8 mouse cellular contexts compared by ENCODE assay signal in the genomic region with DNA sequence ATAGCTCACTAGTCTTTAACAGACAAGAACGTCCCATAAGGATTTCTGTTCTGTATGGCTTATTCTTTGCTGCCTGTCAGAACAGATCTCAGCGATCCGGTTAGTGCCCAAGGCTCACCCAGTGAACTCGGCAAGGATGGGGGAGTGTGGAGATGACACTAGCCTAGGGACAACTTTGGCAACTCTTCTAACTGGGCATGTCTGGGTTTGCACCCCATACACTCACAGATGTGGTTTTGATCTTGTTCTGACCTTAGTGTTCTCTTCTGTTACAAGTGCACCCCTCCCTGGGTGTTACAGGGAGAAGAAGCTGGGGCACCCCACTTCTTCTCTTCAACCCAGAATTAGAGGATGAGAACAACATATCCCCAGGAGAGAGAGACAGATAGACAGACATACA. TPM values are rescaled to one million over a fixed set of nuclear protein-coding genes. Genes with fewer than 3 reads are reported as not detected.
DNase-seq lines count a peak whose midpoint lies in the region; ATAC-seq lines count a peak whose summit lies in the region.

No protein-coding gene starts in this region.

- H3K27ac ChIP-seq in heart, embryonic 14.5 days (replicated peaks in 1 of 2; ENCODE audit: control insufficient read depth in 1 of 2, insufficient read depth in 1 of 2, low read depth in 2 of 2, low read length in 2 of 2), result no peak overlapping the region
- H3K27ac ChIP-seq in hindbrain, embryonic 11.5 days (ENCODE audit: low read depth, low read length), result no peak overlapping the region
- no peak overlapping the region for H3K27ac ChIP-seq in midbrain, embryonic 13.5 days

- DNase-seq in heart, postnatal 36 days, result no peak
- peak; percentile 30 for DNase-seq in cerebellum, adult 9-11 months
- DNase-seq in hindbrain, embryonic 11.5 days (ENCODE audit: low spot score), result peak; percentile 25
- DNase-seq in urinary bladder, adult 18-20 months (ENCODE audit: low spot score in 2 of 2), result no peak
- no peak for DNase-seq in urinary bladder, postnatal 25 days (ENCODE audit: low spot score)

- peak overlapping the region; percentile 55 to 67; a peak in 3 of 4 replicates for H3K4me3 ChIP-seq in heart, embryonic 14.5 days (ENCODE audit: control insufficient read depth in 1 of 2, insufficient read depth in 1 of 2, low read depth in 1 of 2, low read length in 2 of 2)
- H3K4me3 ChIP-seq in hindbrain, embryonic 11.5 days (ENCODE audit: low read depth, low read length), result peak overlapping the region; percentile 73
- peak overlapping the region; percentile 82 for H3K4me3 ChIP-seq in midbrain, embryonic 13.5 days (replicated peaks)

- H3K4me2 ChIP-seq in heart, embryonic 14.5 days (ENCODE audit: low read length), result peak overlapping the region; percentile 92
- H3K4me2 ChIP-seq in hindbrain, embryonic 11.5 days (replicated peaks; ENCODE audit: low read depth, low read length), result peak overlapping the region; percentile 94
- peak overlapping the region; percentile 87 for H3K4me2 ChIP-seq in midbrain, embryonic 13.5 days (replicated peaks)

- H3K4me1 ChIP-seq in heart, embryonic 14.5 days (ENCODE audit: control insufficient read depth in 2 of 2, insufficient read depth in 2 of 2, low read length in 2 of 2), result peaks cover 5 to 6% of the 10 kb centered on the region in 2 experiments; a peak in 2 of 4 replicates
- H3K4me1 ChIP-seq in hindbrain, embryonic 11.5 days (replicated peaks; ENCODE audit: control insufficient read depth, insufficient read depth, low read length), result 0 out of 2 replicates have a peak, but pooled peaks cover 5% of the 10 kb centered on the region
- H3K4me1 ChIP-seq in midbrain, embryonic 13.5 days (replicated peaks), result peaks cover 46% of the 10 kb centered on the region

- H3K36me3 ChIP-seq in heart, embryonic 14.5 days (ENCODE audit: control insufficient read depth, insufficient read depth, low read length), result no peaks in the 10 kb centered on the region
- no peaks in the 10 kb centered on the region for H3K36me3 ChIP-seq in hindbrain, embryonic 11.5 days (ENCODE audit: control insufficient read depth, insufficient read depth, low read length)
- no peaks in the 10 kb centered on the region for H3K36me3 ChIP-seq in midbrain, embryonic 13.5 days

- WGBS in heart, embryonic 14.5 days, result 30% methylated on average over 4 of the region's 4 CpGs
- WGBS in hindbrain, embryonic 11.5 days, result 49% methylated on average over 4 of the region's 4 CpGs
- 35% methylated on average over 4 of the region's 4 CpGs for WGBS in midbrain, embryonic 13.5 days

- H3K9ac ChIP-seq in heart, embryonic 14.5 days (ENCODE audit: low read length), result peak overlapping the region; percentile 65; the same call in 1 of the 2 replicates
- no peak overlapping the region for H3K9ac ChIP-seq in hindbrain, embryonic 11.5 days (ENCODE audit: low read depth, low read length)
- H3K9ac ChIP-seq in midbrain, embryonic 13.5 days (replicated peaks), result peak overlapping the region; percentile 88

- intact Hi-C loops in heart, postnatal 36 days (cut with DNase I), result no loop called here

- peaks cover 21% of the 10 kb centered on the region for H3K27me3 ChIP-seq in heart, embryonic 14.5 days (ENCODE audit: control insufficient read depth, insufficient read depth, low read length)
- peaks cover 20% of the 10 kb centered on the region; the same call in 1 of the 2 replicates for H3K27me3 ChIP-seq in hindbrain, embryonic 11.5 days (ENCODE audit: control insufficient read depth, insufficient read depth, low read length)
- H3K27me3 ChIP-seq in midbrain, embryonic 13.5 days, result peaks cover 22% of the 10 kb centered on the region

- H3K9me3 ChIP-seq in heart, embryonic 14.5 days (ENCODE audit: control insufficient read depth, low read length), result no peaks in the 10 kb centered on the region
- H3K9me3 ChIP-seq in hindbrain, embryonic 11.5 days (ENCODE audit: control insufficient read depth, low read length), result no peaks in the 10 kb centered on the region
- H3K9me3 ChIP-seq in midbrain, embryonic 13.5 days, result no peaks in the 10 kb centered on the region

- ATAC-seq in heart, embryonic 14.5 days (ENCODE audit: insufficient number of reproducible peaks, insufficient read depth, low FRiP score, low read depth), result no peak
- no peak for ATAC-seq in hindbrain, embryonic 11.5 days (ENCODE audit: low FRiP score)
- no peak for ATAC-seq in midbrain, embryonic 13.5 days
- ATAC-seq in activated CD4-positive, CD25-positive, alpha-beta regulatory T cell, adult 4 months, result no peak

RNA-seq across cellular contexts. Expression of gene Dgki, which starts 1.0 kb away (rescaled TPM):
- polyA plus RNA-seq in heart, embryonic 14.5 days (2014; fragmentation: Nextera tagmentation; extraction: Ambion mirVana), result 0.75 and 0.88 TPM in 2 replicates
- total RNA-seq in heart, postnatal 36 days (2021), result under 1 TPM; 0.30 to 0.36 TPM
- polyA plus RNA-seq in hindbrain, embryonic 11.5 days (2014; fragmentation: Nextera tagmentation; extraction: Ambion mirVana), result 2.6 and 3.0 TPM in 2 replicates
- 4.8 and 6.4 TPM in 2 replicates for polyA plus RNA-seq in midbrain, embryonic 13.5 days (2015; fragmentation: Nextera tagmentation; extraction: Ambion mirVana)
- polyA plus RNA-seq in activated CD4-positive, CD25-positive, alpha-beta regulatory T cell, adult 4 months (2017; shearing (Covaris generic)), result under 1 TPM in 1 of 2 experiments, not detected in 1; 0.21 TPM

Comparison
In these comparisons a context has a peak if more than half of its experiments do, and no peak if none do; other contexts are left out.
1. DNase-seq: peak in cerebellum, adult 9-11 months (single experiment) and hindbrain, embryonic 11.5 days (single experiment); none in heart, postnatal 36 days (0 of 2), urinary bladder, adult 18-20 months (0 of 2) and urinary bladder, postnatal 25 days (single experiment).
2. Peak in every context shown above with its lines, with median percentiles within 50 percentile points of each other: H3K4me2 ChIP-seq and H3K4me3 ChIP-seq.